Mouse (Mus musculus) testis, adult 2 months (tissue): ENCODE results near the gene Men1.

Experiments
- CTCF ChIP-seq: fragments of 200-500 bp; IDR thresholded peaks from 2 replicates; pipeline ENCODE4 v1.5.1; 2012; ENCODE audit warnings: low read depth, mild to moderate bottlenecking, inconsistent platforms, low read length, moderate library complexity; ENCODE audit not compliant: control insufficient read depth, insufficient read depth, insufficient replicate concordance
- POLR2A ChIP-seq: fragments of 200-500 bp; IDR thresholded peaks from 2 replicates; pipeline ENCODE4 v1.6.1; 2012; ENCODE audit warnings: low read depth, mild to moderate bottlenecking, inconsistent platforms, low read length, moderate library complexity; ENCODE audit not compliant: control insufficient read depth

- TF ChIP-seq CTCF (no peak), POLR2A (no peak)
These were observed 13.4 kb upstream of the Men1 start for GRCm38 (mm10) chr19:6321358-6321757.
